Mouse (Mus musculus) CH12.LX (cell line): ENCODE results near the gene Slc7a11. TPM values are rescaled to one million over a fixed set of nuclear protein-coding genes. Genes with fewer than 3 reads are reported as not detected.

Experiments used
- DNase-seq: peaks from one replicate; pipeline ENCODE4 v3.0.0-alpha.2; 2013; ENCODE audit errors: extremely low read depth
- H3K27ac ChIP-seq: 2 replicates; pipeline ENCODE4 v1.5.1; 2012; ENCODE audit warnings: low read depth, mild to moderate bottlenecking, control low read depth, moderate library complexity; ENCODE audit not compliant: insufficient read depth
- H3K27me3 ChIP-seq: replicated peaks from 2 replicates; pipeline ENCODE3; 2012; ENCODE audit warnings: inconsistent platforms
- H3K36me3 ChIP-seq, 2 experiments: replicated peaks in 1 of 2; 2 replicates each; pipeline versions ENCODE3 to v1.6.1; 2012; ENCODE audit warnings: inconsistent platforms in 1 of 2, low read length in 1 of 2, mild to moderate bottlenecking in 1 of 2, mixed read lengths in 1 of 2, moderate library complexity in 1 of 2; ENCODE audit not compliant: control insufficient read depth in 1 of 2, insufficient read depth in 1 of 2
- H3K4me1 ChIP-seq, 2 experiments: 2 replicates each; pipeline ENCODE4 v1.6.1; 2012; ENCODE audit warnings: inconsistent platforms in 1 of 2, moderate library complexity in 1 of 2; ENCODE audit not compliant: insufficient read depth in 2 of 2, control insufficient read depth in 1 of 2
- H3K4me2 ChIP-seq: 2 replicates; pipeline ENCODE4 v1.6.1; 2012; ENCODE audit warnings: low read depth, mild to moderate bottlenecking, control low read depth; ENCODE audit not compliant: poor library complexity, insufficient read depth, severe bottlenecking
- H3K4me3 ChIP-seq, 3 experiments: fragments of 150-350 bp in 1 of 3; sonication (generic) in 1 of 3; replicated peaks in 1 of 3; 2 replicates each; pipeline versions ENCODE3 to v1.5.1; 2011 to 2012; ENCODE audit warnings: low read depth in 2 of 3, low read length in 2 of 3, mild to moderate bottlenecking in 2 of 3, moderate library complexity in 2 of 3, control low read depth in 1 of 3, improper control_type of control experiment in 1 of 3, inconsistent platforms in 1 of 3, mixed read lengths in 1 of 3; ENCODE audit not compliant: poor library complexity in 1 of 3
- H3K79me2 ChIP-seq: replicated peaks from 2 replicates; pipeline ENCODE4 v1.6.1; 2012; ENCODE audit warnings: mild to moderate bottlenecking, moderate library complexity; ENCODE audit not compliant: control insufficient read depth, poor library complexity, insufficient read depth, severe bottlenecking; ENCODE audit errors: extremely low read depth
- H3K9ac ChIP-seq: 2 replicates; pipeline ENCODE4 v1.6.1; 2012; ENCODE audit warnings: low read depth, mild to moderate bottlenecking, control low read depth, moderate library complexity; ENCODE audit not compliant: insufficient read depth
- H3K9me3 ChIP-seq: replicated peaks from 2 replicates; pipeline ENCODE3; 2012; ENCODE audit warnings: low read length, inconsistent platforms, mixed read lengths
- CTCF ChIP-seq, 2 experiments: IDR thresholded peaks in 1 of 2; conservative IDR thresholded peaks in 1 of 2; 2 replicates each; pipeline ENCODE4 v1.5.1; 2011 to 2012; ENCODE audit warnings: low read depth in 2 of 2, low read length in 2 of 2, improper control_type of control experiment in 1 of 2, inconsistent platforms in 1 of 2, mild to moderate bottlenecking in 1 of 2, moderate library complexity in 1 of 2
- ELF1 ChIP-seq: IDR thresholded peaks from 2 replicates; pipeline ENCODE4 v1.6.1; 2014; ENCODE audit warnings: low read depth, mild to moderate bottlenecking, inconsistent platforms, low read length, improper control_type of control experiment
- EP300 ChIP-seq: IDR thresholded peaks from 2 replicates; pipeline ENCODE4 v1.6.1; 2011; ENCODE audit warnings: low read length, improper control_type of control experiment
- HCFC1 ChIP-seq: IDR thresholded peaks from 2 replicates; pipeline ENCODE4 v1.6.1; 2012; ENCODE audit warnings: low read depth, mild to moderate bottlenecking, inconsistent platforms, low read length, improper control_type of control experiment
- IRF4 ChIP-seq: IDR thresholded peaks from 2 replicates; pipeline ENCODE4 v1.6.1; 2014; ENCODE audit warnings: low read depth, mild to moderate bottlenecking, inconsistent platforms, low read length, improper control_type of control experiment
- JUN ChIP-seq: IDR thresholded peaks from 2 replicates; pipeline ENCODE4 v1.6.1; 2011; ENCODE audit warnings: low read depth, mild to moderate bottlenecking, low read length, improper control_type of control experiment, moderate library complexity; ENCODE audit not compliant: insufficient read depth
- JUND ChIP-seq: conservative IDR thresholded peaks from 2 replicates; pipeline ENCODE4 v1.6.1; 2011; ENCODE audit warnings: low read depth, low read length, improper control_type of control experiment
- MAX ChIP-seq: IDR thresholded peaks from 2 replicates; pipeline ENCODE4 v1.6.1; 2011; ENCODE audit warnings: low read length, improper control_type of control experiment
- MYC ChIP-seq: IDR thresholded peaks from 2 replicates; pipeline ENCODE4 v1.6.1; 2011; ENCODE audit warnings: low read depth, mild to moderate bottlenecking, improper control_type of control experiment, low read length
- NELFE ChIP-seq: IDR thresholded peaks from 2 replicates; pipeline ENCODE4 v1.6.1; 2011; ENCODE audit warnings: low read depth, low read length, improper control_type of control experiment
- PAX5 ChIP-seq: IDR thresholded peaks from 2 replicates; pipeline ENCODE4 v1.6.1; 2012; ENCODE audit warnings: low read length, inconsistent platforms, mixed read lengths
- POLR2AphosphoS2 ChIP-seq: IDR thresholded peaks from 2 replicates; pipeline ENCODE4 v1.6.1; 2011; ENCODE audit warnings: low read depth, low read length, improper control_type of control experiment
- RCOR1 ChIP-seq: conservative IDR thresholded peaks from 2 replicates; pipeline ENCODE4 v1.6.1; 2012; ENCODE audit warnings: low read depth, mild to moderate bottlenecking, inconsistent platforms, low read length, improper control_type of control experiment
- SIN3A ChIP-seq: IDR thresholded peaks from 2 replicates; pipeline ENCODE4 v1.6.1; 2012; ENCODE audit warnings: low read length, improper control_type of control experiment, inconsistent platforms
- TBP ChIP-seq: conservative IDR thresholded peaks from 2 replicates; pipeline ENCODE4 v1.6.1; 2011; ENCODE audit warnings: low read depth, low read length, improper control_type of control experiment
- TCF12 ChIP-seq: IDR thresholded peaks from 2 replicates; pipeline ENCODE4 v1.6.1; 2014; ENCODE audit warnings: low read depth, mild to moderate bottlenecking, inconsistent platforms, low read length, improper control_type of control experiment
- UBTF ChIP-seq: IDR thresholded peaks from 2 replicates; pipeline ENCODE4 v1.6.1; 2012; ENCODE audit warnings: low read depth, mild to moderate bottlenecking, inconsistent platforms, low read length, improper control_type of control experiment, moderate library complexity
- USF1 ChIP-seq: IDR thresholded peaks from 2 replicates; pipeline ENCODE4 v1.6.1; 2014; ENCODE audit warnings: low read depth, mild to moderate bottlenecking, inconsistent platforms, low read length, improper control_type of control experiment
- ZC3H11A ChIP-seq: IDR thresholded peaks from 2 replicates; pipeline ENCODE4 v1.6.1; 2012; ENCODE audit warnings: low read depth, mild to moderate bottlenecking, inconsistent platforms, low read length, improper control_type of control experiment
- ZKSCAN1 ChIP-seq: IDR thresholded peaks from 2 replicates; pipeline ENCODE4 v1.6.1; 2012; ENCODE audit warnings: low read depth, inconsistent platforms, low read length, improper control_type of control experiment, borderline replicate concordance
- ZMIZ1 ChIP-seq: IDR thresholded peaks from 2 replicates; pipeline ENCODE4 v1.6.1; 2012; ENCODE audit warnings: low read depth, mild to moderate bottlenecking, inconsistent platforms, low read length, improper control_type of control experiment
- ZNF384 ChIP-seq: IDR thresholded peaks from 2 replicates; pipeline ENCODE4 v1.6.1; 2012; ENCODE audit warnings: low read depth, low read length, improper control_type of control experiment, inconsistent platforms
- dilution Hi-C: fragments of 300-500 bp; cut with MboI; formaldehyde crosslinking; loops from 2 replicates; pipeline ENCODE4 v1.14.3; 2020; ENCODE audit warnings: low sequenced_read_pairs; ENCODE audit not compliant: extremely low pct_unique_long_range_greater_than_20kb, extremely low pct_ligation_motif_present
- in situ Hi-C: fragments of 300-500 bp; cut with MboI; formaldehyde crosslinking; loops from 3 replicates; pipeline ENCODE4 v1.14.3; 2019; ENCODE audit warnings: low sequenced_read_pairs, low pct_ligation_motif_present, low pct_unique_long_range_greater_than_20kb, mixed read lengths
- polyA plus RNA-seq: library from polyadenylated mRNA; unstranded; fragments of >175 nt; gene quantifications from 2 replicates; pipeline ENCODE4 v1.2.1, GENCODE M21; 2012; ENCODE audit warnings: low read depth; ENCODE audit not compliant: insufficient read length
- total RNA-seq, 2 experiments: library from RNA; depleted of rRNA; stranded (reverse); fragments of 300-350 nt in 1 of 2; fragments of >200 nt in 1 of 2; gene quantifications; 2 replicates each; pipeline ENCODE4 v1.2.3; 2012 to 2014

Gene Slc7a11
- total and polyA plus RNA-seq, 3 experiments: 0.13 to 0.37 TPM; not detected in 1

DNA sequence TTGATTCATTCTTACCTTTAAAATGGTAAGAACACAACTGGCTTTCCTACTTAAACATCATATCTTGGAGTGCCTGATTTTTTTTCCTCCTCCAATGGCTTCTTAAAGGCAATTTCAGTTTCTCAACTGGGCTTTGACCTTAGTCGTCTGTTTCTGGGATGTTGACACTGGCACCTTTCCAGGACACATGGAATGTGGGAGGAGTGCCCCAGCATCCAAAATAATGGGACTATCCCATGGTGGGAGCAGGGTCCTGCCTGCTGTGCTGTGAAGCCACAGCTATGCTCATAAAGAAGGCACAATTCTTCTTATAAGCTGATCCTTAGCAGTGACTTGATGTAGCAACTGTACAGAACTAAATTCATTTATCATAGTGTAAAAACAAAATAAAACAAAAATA, 450.5 kb downstream of the Slc7a11 start:
- H3K4me3 ChIP-seq: no peak overlapping the region
- dilution Hi-C loops: no loop called here
- no peak for DNase-seq
- H3K27me3 ChIP-seq: no peaks in the 10 kb centered on the region
- no peak overlapping the region for H3K9ac ChIP-seq
- TF ChIP-seq ZNF384 (no peak), CTCF (conservative IDR thresholded peaks at IDR 0.05 in 1 of 2, IDR thresholded peaks at IDR 0.05 in 1 of 2; ENCODE audit: low read depth in 2 of 2, low read length in 2 of 2) (no peak), PAX5 (no peak), HCFC1 (no peak), NELFE (no peak), MYC (no peak), RCOR1 (no peak), USF1 (no peak), UBTF (no peak), TCF12 (no peak), IRF4 (no peak), ZMIZ1 (no peak), TBP (no peak), MAX (no peak), ELF1 (no peak), ZKSCAN1 (no peak), POLR2AphosphoS2 (no peak), SIN3A (no peak), ZC3H11A (no peak), JUND (no peak)
- no peaks in the 10 kb centered on the region for H3K36me3 ChIP-seq
- no peak overlapping the region for H3K4me2 ChIP-seq
- H3K4me1 ChIP-seq: no peaks in the 10 kb centered on the region
- H3K9me3 ChIP-seq: peaks cover 18% of the 10 kb centered on the region
- H3K27ac ChIP-seq: no peak overlapping the region
- in situ Hi-C loops: no loop called here
- no peaks in the 10 kb centered on the region for H3K79me2 ChIP-seq

DNA sequence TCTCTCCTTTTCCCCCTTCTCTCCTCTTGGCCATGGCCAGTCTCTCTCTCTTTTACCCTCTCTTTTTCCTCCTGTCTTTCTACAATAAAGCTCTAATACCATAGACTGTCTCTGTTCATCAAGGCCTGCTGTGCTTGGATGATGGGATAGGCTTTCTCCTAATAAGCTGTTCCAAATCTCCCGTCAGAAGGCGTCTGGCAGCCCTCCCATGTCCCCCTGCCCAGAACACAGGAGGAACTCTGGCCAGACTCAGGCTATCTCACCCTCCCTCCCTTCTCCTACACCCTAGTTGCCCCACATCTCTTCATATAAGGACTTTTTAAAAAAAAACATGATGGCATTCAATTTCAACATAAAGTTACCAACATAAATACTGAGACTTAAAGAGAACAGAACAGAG, 456.2 kb downstream of the Slc7a11 start:
- no peak for DNase-seq
- dilution Hi-C loops: no loop called here
- TF ChIP-seq JUN (no peak), EP300 (no peak)
- TF ChIP-seq, all 38 proteins: peak for 0

More for the DNA sequence above, 456.2 kb downstream of the Slc7a11 start:
- Histone ChIP-seq H3K36me3 (no peaks in the 10 kb centered on the region), H3K4me2 (no peak overlapping the region), H3K79me2 (no peaks in the 10 kb centered on the region), H3K4me3 (no peak overlapping the region), H3K27ac (no peak overlapping the region), H3K9me3 (peaks cover 33% of the 10 kb centered on the region), H3K4me1 (no peaks in the 10 kb centered on the region), H3K27me3 (no peaks in the 10 kb centered on the region), H3K9ac (no peak overlapping the region)
- in situ Hi-C loops: no loop called here
